Mouse (Mus musculus): ENCODE measurements around the gene Adarb1. TPM values are rescaled to one million over a fixed set of nuclear protein-coding genes. Genes with fewer than 3 reads are reported as not detected.

Gene Adarb1
- total RNA-seq, 2 experiments from 2014 or later: 5.5 to 5.8 TPM

DNA sequence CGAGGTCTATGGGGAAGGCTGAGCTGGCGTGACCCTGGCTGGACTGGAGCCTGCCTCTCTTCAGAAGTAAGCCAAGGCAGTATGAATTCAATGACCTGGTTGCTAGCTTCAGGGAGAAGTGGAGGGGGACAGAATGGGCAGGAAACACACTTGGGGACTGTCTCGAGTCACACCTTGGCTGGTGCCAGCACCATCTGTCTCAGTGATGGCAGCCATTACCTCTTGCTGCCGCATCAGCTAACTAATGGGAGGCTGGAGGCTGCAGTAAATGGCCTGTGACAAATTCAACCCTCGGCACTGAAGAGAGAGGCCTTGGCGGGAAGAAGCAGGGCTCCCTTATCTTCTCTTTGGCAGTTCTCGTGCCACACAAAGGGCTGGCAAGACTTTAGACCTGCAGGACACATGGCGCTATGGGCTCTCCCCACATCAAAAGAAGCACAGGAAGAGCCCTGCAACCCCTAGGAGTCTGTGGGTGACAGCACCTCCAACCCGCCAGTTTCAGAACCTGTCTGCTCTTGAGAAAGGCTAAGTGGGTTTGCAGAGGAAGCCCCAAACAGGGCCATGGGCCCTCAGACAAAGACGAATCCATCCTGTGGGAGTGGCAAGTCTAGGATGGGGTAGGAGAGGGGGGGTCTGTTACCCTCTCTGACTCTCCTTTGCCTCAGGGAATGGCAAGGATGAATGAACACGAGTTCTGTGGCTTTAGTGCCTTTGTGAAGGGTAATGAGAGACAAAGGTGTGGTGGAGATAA is 144.9 kb downstream of the Adarb1 start:
- no peak for DNase-seq (ENCODE audit: low spot score)

DNA sequence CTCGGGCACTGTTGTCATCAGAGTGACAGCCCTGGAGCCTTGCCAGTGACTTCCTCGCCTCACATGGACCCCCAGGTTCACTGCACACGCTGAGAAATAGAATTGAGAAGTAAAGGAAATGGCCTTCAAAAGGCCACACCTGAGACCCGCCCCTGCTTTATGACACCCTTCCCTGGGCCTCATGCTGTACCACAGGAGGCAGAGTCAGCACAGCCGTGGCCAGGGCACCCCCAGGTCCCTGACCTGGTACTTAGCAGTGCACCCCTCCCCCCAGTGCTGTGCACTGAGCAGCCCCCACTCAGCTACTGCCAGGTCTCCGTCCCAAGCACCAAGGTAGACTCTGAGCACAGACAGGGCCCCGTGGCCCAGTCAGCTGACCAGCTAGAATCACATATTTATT is 148.9 kb downstream of the Adarb1 start:
- DNase-seq (ENCODE audit: low spot score): no peak

- no peak for DNase-seq (ENCODE audit: low spot score)
Observed at GRCm38 (mm10) chr10:77267027-77267426, 151.0 kb downstream of the Adarb1 start.

- DNase-seq (ENCODE audit: low spot score): no peak
Observed at GRCm38 (mm10) chr10:77266281-77266680, 151.8 kb downstream of the Adarb1 start.

GRCm38 (mm10) chr10:77260166-77260875 is 157.7 kb downstream of the Adarb1 start:
- no peak for DNase-seq (ENCODE audit: low spot score)

DNA sequence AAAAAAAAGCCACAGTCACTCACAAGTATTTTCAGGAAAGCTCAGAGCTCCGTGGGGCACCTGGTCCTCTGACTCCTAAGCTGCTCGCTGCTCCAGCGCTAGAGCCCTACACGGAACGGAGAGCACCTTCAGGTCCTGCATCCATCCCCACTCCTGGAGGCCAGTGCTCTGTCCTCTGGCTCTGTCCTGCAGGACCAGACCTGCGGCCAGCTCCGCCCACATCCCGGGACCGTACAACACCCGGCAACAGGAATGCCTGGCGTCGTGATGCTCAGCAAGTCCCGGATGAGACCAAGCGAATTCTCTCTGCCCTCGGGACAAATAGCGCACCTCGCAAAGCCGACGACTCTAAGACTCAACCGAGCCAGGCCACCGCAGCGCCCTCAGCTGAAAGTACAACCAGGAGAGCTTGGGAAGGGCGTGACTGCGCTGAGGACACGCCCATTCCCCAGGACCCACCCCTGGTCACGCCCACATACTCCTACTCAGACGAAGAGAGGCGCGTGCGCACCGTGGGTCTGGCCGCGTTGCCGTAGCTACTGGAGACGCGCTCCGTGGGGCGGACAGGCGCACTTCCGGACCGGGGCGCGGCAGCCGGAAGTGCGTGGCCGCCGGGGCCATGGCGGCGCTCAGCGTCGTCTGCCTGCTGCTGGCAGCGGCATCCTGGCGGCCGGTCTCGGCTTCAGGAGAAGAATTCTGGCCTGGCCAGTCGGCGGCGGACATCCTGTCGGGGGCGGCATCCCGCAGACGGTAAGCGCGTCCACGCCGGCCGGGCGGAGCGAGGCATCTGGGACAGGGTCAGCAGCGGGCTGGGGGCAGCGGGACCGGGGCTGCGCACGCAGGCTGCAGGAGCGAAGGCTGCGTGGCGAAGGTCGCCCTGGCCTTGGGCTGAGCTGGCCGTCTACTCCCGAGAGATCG is 159.1 kb downstream of the Adarb1 start, which contains the start of gene Pofut2:
Gene Pofut2 (plus strand): TSS at position 515 of the 918 bp plus-strand sequence.
- peak; percentile 95 for DNase-seq (ENCODE audit: low spot score)

- no peak for DNase-seq (ENCODE audit: low spot score)
Observed at GRCm38 (mm10) chr10:77258041-77258590, 160.0 kb downstream of the Adarb1 start.

DNA sequence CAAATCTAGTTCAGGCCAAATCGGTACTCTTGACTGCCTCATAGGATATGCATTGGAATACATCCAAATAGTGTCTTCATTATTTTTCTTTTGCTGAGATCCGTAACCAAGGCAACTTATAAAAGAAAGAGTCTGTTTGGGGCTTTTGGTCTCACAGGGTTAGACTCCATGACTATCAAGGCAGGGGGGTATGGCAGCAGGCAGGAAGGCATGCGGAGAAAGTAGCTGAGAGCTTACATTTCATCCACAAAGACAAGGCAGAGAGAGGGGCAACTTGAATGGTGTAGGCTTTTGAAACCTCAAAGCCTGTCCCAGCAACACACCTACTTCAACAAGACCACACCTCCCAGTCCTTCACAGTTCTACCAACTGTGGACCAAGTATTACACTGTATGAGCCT is 162.4 kb downstream of the Adarb1 start:
- no peak for DNase-seq (ENCODE audit: low spot score)

DNA sequence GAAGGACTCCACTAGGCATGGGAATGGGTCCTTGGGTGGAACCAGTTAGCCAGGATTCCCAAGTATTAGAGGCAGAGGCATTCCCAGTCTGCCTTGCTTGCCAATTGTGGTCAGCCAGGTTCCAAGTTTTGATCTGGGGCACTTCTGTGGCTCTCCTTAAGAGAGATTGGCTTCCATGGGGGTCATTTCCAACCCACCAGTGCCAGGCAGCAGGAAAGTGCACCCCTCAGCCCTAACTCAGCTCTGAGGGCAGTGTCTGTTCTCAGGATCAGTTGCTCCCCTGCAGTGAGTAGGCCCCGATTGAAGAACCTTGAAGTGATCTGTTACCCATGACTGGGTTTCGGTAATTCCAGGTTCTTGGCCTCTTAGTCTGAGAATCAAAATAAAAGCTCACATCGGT is 162.8 kb downstream of the Adarb1 start:
- DNase-seq (ENCODE audit: low spot score): no peak

- peak; percentile 85 for DNase-seq (ENCODE audit: low spot score)
Observed at GRCm38 (mm10) chr10:77252790-77253189, 165.3 kb downstream of the Adarb1 start.

GRCm38 (mm10) chr10:77251784-77252539 is 166.1 kb downstream of the Adarb1 start:
- DNase-seq (ENCODE audit: low spot score): peak; percentile 59

GRCm38 (mm10) chr10:77251223-77251783 is 166.8 kb downstream of the Adarb1 start:
- DNase-seq (ENCODE audit: low spot score): no peak

- no peak for DNase-seq (ENCODE audit: low spot score)
Observed at GRCm38 (mm10) chr10:77247707-77248106, 170.4 kb downstream of the Adarb1 start.

- no peak for DNase-seq (ENCODE audit: low spot score)
Observed at GRCm38 (mm10) chr10:77247048-77247447, 171.0 kb downstream of the Adarb1 start.

DNA sequence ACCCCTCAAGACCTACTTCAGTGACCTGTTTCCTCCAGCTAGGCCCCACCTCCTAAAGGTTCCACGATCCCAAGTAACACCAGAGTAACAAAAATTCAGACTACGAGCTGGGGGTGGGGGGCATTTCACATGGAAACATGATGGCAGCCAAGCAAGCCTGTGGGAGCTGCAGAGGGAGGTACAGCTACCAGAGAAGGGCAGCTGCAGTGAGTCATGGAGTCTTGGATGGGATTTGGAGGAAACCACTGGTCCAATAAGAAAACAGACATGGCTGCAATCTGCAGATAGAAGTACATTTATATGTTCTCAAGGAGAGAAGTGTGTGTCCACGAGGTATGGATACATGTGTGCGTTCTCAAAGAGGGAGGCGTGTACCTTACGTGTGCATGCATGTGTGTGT is 173.3 kb downstream of the Adarb1 start:
- no peak for DNase-seq (ENCODE audit: low spot score)

DNA sequence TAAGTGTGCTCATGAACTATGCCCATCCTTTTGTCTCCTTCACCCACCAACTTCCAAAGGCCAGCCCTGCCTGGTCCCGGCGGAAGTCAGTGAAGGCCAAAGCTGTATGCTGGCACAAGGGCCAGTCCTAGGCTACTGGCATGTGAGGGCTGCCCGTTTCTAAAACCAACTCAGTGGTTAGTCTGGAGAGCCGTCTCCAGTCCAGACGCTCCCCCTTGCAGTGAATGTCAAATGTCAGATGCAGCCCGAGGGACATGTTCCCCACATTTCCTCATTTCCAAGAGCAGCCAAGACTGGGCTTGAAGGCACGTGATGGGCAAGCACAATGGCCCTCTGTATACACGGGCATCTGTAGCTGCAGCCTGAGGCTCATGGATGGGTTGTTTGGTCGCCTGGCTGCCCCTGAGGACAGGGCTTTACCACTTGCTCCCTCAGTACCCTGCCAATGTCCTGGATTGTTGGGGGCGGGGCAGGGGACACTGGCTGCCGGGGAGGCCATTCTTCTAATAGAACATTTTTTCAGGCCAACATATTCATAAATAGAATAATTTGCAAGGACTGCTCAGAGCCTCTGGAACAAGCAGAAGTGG is 174.4 kb downstream of the Adarb1 start:
- DNase-seq (ENCODE audit: low spot score): no peak

DNA sequence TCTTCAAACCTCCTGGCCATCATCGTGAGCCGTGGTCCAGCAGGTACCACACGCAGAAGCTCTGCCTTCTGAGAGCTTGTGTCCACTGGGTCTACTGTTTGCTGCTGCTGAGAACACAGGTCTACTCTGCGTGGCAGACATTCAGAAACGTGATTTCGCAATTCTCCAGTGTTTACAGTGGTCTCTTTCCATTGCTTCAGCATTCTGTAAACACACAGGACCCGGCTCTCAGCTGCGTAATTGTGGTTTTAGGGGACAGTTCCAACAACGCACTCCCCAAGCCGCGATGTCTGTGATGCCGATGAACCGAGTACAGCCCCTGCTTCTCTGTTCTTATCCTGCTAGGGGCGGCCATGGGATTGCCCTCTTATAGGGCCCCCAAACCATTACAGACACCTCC is 175.2 kb downstream of the Adarb1 start:
- DNase-seq (ENCODE audit: low spot score): peak; percentile 19

- DNase-seq (ENCODE audit: low spot score): no peak
Observed at GRCm38 (mm10) chr10:77242396-77242795, 175.7 kb downstream of the Adarb1 start.

GRCm38 (mm10) chr10:77240764-77241163 is 177.3 kb downstream of the Adarb1 start:
- DNase-seq (ENCODE audit: low spot score): no peak

All from gastrocnemius, adult 18-20 months (tissue).